Mouse (Mus musculus) lung, postnatal 0 days (tissue): ENCODE measurements at regions not wholly inside any gene's neighbourhood (a gene's known extent, or its start where the extent isn't known, plus 50 kb on each side); places are given as distances from the start of the nearest gene placed in this dataset.

Experiments
- ATAC-seq: fragments of 200-750 bp; cut with Nextera tagmentation; 2 replicates; pipeline ENCODE4 v1.8.0; 2017; ENCODE audit warnings: moderate library complexity
- DNase-seq: peaks from one replicate; pipeline ENCODE4 v3.0.0-alpha.2; 2016; ENCODE audit warnings: low spot score
- H3K27ac ChIP-seq: fragments of 300-500 bp; sonication (generic); 2 replicates; pipeline ENCODE4 v1.5.1; 2014; ENCODE audit warnings: antibody characterized with exemption, mild to moderate bottlenecking, low read length, mixed read lengths
- H3K27me3 ChIP-seq: fragments of 300-500 bp; sonication (generic); replicated peaks from 2 replicates; pipeline ENCODE4 v1.6.1; 2014; ENCODE audit warnings: low read length, mixed read lengths; ENCODE audit not compliant: insufficient read depth
- H3K36me3 ChIP-seq: fragments of 300-500 bp; sonication (generic); 2 replicates; pipeline ENCODE4 v1.6.1; 2014; ENCODE audit warnings: low read length, mixed read lengths; ENCODE audit not compliant: insufficient read depth
- H3K4me1 ChIP-seq: fragments of 300-500 bp; sonication (generic); 2 replicates; pipeline ENCODE4 v1.6.1; 2014; ENCODE audit warnings: antibody characterized with exemption, low read depth, low read length, mixed read lengths; ENCODE audit not compliant: insufficient read depth
- H3K4me2 ChIP-seq: fragments of 300-500 bp; sonication (generic); replicated peaks from 2 replicates; pipeline ENCODE4 v1.6.1; 2014; ENCODE audit warnings: low read depth, mild to moderate bottlenecking, low read length, moderate library complexity, mixed read lengths
- H3K4me3 ChIP-seq: fragments of 300-500 bp; sonication (generic); 2 replicates; pipeline ENCODE4 v1.5.1; 2014; ENCODE audit warnings: low read depth, low read length
- H3K9ac ChIP-seq: fragments of 300-500 bp; sonication (generic); replicated peaks from 2 replicates; pipeline ENCODE4 v1.6.1; 2014; ENCODE audit warnings: low read depth, mild to moderate bottlenecking
- H3K9me3 ChIP-seq: fragments of 300-500 bp; sonication (generic); 2 replicates; pipeline ENCODE4 v1.6.1; 2016; ENCODE audit warnings: low read length, mixed read lengths
- CTCF ChIP-seq: IDR thresholded peaks from 2 replicates; pipeline ENCODE4 v1.5.1; 2016; ENCODE audit warnings: antibody characterized with exemption, mild to moderate bottlenecking
- EP300 ChIP-seq: IDR thresholded peaks from 2 replicates; pipeline ENCODE4 v1.6.1; 2016; ENCODE audit warnings: antibody characterized with exemption, mild to moderate bottlenecking, control low read depth
- WGBS: fragments of 180-500 bp; shearing (Covaris S2); extraction: QIAGEN DNeasy Blood & Tissue Kit; methylation state at CpG from one replicate; pipeline ENCODE4 v1.1.7; 2014; 5-methylcytosine and 5-hydroxymethylcytosine counted together

DNA sequence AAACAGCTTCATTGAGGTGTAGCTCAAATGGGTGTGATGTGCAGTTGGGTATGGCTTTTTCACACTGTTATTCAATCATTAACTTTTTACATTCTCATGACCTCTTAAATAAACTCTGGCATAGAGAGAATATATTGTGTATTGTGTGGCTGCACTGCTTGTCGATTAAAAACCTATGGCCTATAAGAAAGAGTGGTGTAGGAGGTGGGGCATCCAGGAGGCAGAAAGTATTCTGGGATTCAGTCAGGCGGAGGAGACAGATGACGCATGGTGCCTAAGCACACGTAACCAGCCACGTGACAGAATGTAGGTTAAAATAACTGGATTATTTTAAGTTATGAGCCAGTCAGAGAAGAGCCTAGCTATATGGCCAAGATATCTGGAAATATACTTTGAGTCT lies 78.2 kb upstream of the Slc16a7 start:
- no peaks in the 10 kb centered on the region for H3K9me3 ChIP-seq
- no peak for TF ChIP-seq EP300
- no peak for TF ChIP-seq CTCF
- no peaks in the 10 kb centered on the region for H3K36me3 ChIP-seq
- H3K27me3 ChIP-seq = no peaks in the 10 kb centered on the region
- H3K4me2 ChIP-seq = no peak overlapping the region
- DNase-seq (no peak), ATAC-seq (no peak)
- H3K9ac ChIP-seq = no peak overlapping the region
- H3K4me1 ChIP-seq = no peaks in the 10 kb centered on the region
- WGBS = 68% methylated on average over 5 of the region's 5 CpGs
- no peak overlapping the region for H3K27ac ChIP-seq
- no peak overlapping the region for H3K4me3 ChIP-seq

DNA sequence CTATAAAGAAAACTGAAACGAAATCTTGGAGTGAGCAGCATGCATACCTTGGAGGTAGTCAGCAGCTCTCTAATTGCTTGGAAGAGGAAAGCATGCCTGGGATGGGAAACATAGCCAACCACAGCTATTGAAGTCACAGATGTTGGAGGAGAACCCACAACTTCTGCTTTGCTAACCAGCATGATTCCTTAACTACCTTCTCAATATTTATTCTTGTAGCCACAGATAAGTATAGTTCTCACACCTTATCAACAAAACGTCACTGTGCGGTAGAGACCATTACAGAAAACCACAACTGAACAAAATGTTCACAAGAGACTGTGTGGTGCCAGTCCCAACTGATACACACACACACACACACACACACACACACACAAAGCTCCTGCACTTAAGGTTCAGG lies 99.1 kb upstream of the Slc16a7 start:
- WGBS = 56% methylated on average over 3 of the region's 3 CpGs
- no peak for ATAC-seq
- no peak overlapping the region for H3K4me2 ChIP-seq
- H3K27me3 ChIP-seq = no peaks in the 10 kb centered on the region
- H3K9me3 ChIP-seq = no peaks in the 10 kb centered on the region
- H3K9ac ChIP-seq = no peak overlapping the region
- TF ChIP-seq CTCF = no peak
- TF ChIP-seq EP300 = no peak
- no peak overlapping the region for H3K4me3 ChIP-seq
- no peaks in the 10 kb centered on the region for H3K36me3 ChIP-seq
- no peak overlapping the region for H3K27ac ChIP-seq
- no peak for DNase-seq
- H3K4me1 ChIP-seq = no peaks in the 10 kb centered on the region

DNA sequence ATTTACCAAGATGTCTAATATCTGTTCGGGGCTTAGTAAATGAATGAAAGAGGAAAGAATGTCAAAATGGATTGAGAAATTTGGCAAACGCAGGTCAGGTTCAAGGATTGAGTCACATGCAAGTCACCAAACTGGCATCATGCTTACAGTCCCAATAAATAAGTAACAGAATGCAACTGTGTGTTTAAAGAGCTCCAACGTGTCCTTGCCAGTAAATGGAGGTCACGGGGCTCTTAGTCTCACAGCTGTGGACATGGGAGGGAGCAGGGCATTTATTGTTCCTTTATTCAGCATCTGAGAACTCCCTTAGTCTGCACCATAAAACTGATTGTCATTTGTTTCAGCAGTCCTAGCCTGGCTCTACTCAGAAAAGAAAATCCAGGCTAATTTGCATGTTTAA lies 101.1 kb upstream of the Slc16a7 start:
- 27% methylated on average over 4 of the region's 4 CpGs for WGBS
- no peak for ATAC-seq
- Histone ChIP-seq H3K27ac (no peak overlapping the region), H3K27me3 (no peaks in the 10 kb centered on the region), H3K36me3 (no peaks in the 10 kb centered on the region), H3K4me1 (no peaks in the 10 kb centered on the region), H3K4me2 (no peak overlapping the region), H3K4me3 (no peak overlapping the region), H3K9me3 (no peaks in the 10 kb centered on the region), H3K9ac (no peak overlapping the region)
- TF ChIP-seq CTCF = no peak
- TF ChIP-seq EP300 = no peak
- DNase-seq = no peak

DNA sequence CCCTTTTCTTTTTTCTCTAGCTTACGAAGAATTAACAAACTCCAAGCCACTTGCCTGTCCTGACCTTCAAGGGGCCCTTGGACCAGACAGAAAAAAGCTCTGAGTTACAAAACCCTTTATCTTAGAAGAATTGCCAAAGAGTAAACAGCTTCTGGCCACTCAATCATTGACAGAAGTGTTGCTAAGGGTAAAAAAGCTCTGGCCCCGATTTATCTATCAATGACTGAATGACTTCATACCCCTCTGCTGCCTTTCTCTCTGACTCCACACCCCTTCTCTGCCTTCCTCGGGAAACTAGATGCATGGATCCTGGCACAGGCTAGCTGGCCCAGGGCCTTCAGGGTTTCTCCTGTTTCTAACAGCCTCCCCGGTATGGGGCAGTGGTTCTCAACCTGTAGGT lies 105.2 kb upstream of the Slc16a7 start:
- DNase-seq (peak; percentile 23), ATAC-seq (peak; percentile 21; the same call in 1 of the 2 replicates)
- Histone ChIP-seq H3K27ac (no peak overlapping the region), H3K4me1 (no peaks in the 10 kb centered on the region), H3K4me2 (no peak overlapping the region), H3K4me3 (no peak overlapping the region), H3K9me3 (no peaks in the 10 kb centered on the region), H3K27me3 (no peaks in the 10 kb centered on the region), H3K9ac (no peak overlapping the region), H3K36me3 (no peaks in the 10 kb centered on the region)
- 43% methylated on average over 4 of the region's 4 CpGs for WGBS
- TF ChIP-seq EP300 = no peak
- no peak for TF ChIP-seq CTCF

DNA sequence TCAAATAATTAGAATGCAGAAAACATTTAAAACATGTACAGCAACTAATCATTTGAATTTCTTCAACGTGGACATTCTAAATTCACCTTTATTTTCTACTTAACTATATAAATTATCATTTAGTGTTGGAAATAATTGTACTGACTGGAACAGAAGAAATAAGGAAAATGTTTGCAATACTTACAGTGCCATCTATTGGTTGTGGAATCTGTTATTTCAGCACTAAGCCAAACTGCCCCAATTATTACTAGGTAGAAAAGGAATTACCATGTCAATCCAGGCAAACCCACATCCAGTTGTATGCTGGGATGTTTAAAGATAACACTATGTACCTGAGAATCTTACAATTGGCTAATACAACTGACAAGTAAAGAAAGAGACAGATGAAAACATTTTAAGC lies 109.1 kb upstream of the Slc16a7 start:
- DNase-seq = peak; percentile 45
- ATAC-seq = no peak
- WGBS = 24% methylated on average over 1 of the region's 1 CpGs

DNA sequence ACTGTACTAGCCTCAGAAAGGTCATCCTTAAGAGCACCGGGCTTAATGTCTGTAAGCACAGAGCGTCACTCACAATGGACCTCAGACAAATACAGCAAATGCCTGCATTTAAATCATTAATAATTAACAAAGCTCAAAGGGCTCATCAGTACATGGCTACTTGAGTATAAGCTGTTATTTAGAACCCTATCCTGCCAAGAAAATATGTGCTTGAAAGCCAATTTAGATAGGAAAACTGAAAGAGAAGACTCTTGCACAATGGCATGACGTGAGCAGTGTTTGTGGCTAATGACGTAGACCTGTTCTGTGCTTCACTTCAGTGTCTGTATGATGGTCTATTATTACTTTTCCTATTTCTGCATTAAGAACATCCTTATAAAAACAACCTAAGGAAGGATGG lies 111.1 kb upstream of the Slc16a7 start:
- no peak overlapping the region for H3K9ac ChIP-seq
- TF ChIP-seq CTCF = no peak
- TF ChIP-seq EP300 = no peak
- no peak overlapping the region for H3K4me2 ChIP-seq
- no peak overlapping the region for H3K4me3 ChIP-seq
- H3K9me3 ChIP-seq = no peaks in the 10 kb centered on the region
- WGBS = 60% methylated on average over 4 of the region's 4 CpGs
- ATAC-seq (no peak), DNase-seq (no peak)
- no peaks in the 10 kb centered on the region for H3K36me3 ChIP-seq
- no peaks in the 10 kb centered on the region for H3K4me1 ChIP-seq
- no peak overlapping the region for H3K27ac ChIP-seq
- no peaks in the 10 kb centered on the region for H3K27me3 ChIP-seq

More for the DNA sequence above, 109.1 kb upstream of the Slc16a7 start:
- no peak overlapping the region for H3K4me2 ChIP-seq
- H3K4me3 ChIP-seq = no peak overlapping the region
- no peak overlapping the region for H3K27ac ChIP-seq
- TF ChIP-seq EP300 = no peak
- TF ChIP-seq CTCF = peak; percentile 50
- no peak overlapping the region for H3K9ac ChIP-seq
- H3K27me3 ChIP-seq = no peaks in the 10 kb centered on the region
- H3K4me1 ChIP-seq = no peaks in the 10 kb centered on the region
- no peaks in the 10 kb centered on the region for H3K36me3 ChIP-seq
- no peaks in the 10 kb centered on the region for H3K9me3 ChIP-seq

DNA sequence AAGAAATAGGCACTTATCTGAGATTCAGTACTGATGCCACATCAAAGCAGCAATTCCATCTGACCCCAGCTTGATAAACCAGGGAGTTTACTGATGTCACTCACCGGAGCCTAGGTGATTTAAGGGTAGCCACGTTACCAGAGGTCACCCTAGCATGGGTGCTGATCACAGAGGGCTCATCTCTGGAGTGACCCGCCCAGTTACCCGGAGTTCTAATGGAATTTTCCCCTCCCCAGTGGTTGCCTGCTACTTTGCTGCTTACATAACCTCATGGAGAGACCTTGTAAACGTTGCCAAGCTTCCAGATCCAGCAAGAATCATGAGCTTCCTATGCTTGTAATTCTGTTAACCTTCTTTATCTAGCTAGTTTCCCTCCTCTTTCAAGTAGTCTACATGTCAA lies 125.8 kb upstream of the Slc16a7 start:
- Histone ChIP-seq H3K27ac (no peak overlapping the region), H3K9ac (no peak overlapping the region), H3K9me3 (no peaks in the 10 kb centered on the region), H3K27me3 (no peaks in the 10 kb centered on the region), H3K36me3 (no peaks in the 10 kb centered on the region), H3K4me2 (no peak overlapping the region), H3K4me3 (no peak overlapping the region), H3K4me1 (no peaks in the 10 kb centered on the region)
- TF ChIP-seq EP300 = no peak
- no peak for TF ChIP-seq CTCF
- ATAC-seq (no peak), DNase-seq (no peak)
- 49% methylated on average over 5 of the region's 5 CpGs for WGBS
